Mouse (Mus musculus) right cerebral cortex, postnatal 14 days (tissue): Measurements from ENCODE around the gene Vps13d.

Experiments used
- DNase-seq: peaks from one replicate; pipeline ENCODE4 v3.0.0; 2022

The Vps13d gene

DNA sequence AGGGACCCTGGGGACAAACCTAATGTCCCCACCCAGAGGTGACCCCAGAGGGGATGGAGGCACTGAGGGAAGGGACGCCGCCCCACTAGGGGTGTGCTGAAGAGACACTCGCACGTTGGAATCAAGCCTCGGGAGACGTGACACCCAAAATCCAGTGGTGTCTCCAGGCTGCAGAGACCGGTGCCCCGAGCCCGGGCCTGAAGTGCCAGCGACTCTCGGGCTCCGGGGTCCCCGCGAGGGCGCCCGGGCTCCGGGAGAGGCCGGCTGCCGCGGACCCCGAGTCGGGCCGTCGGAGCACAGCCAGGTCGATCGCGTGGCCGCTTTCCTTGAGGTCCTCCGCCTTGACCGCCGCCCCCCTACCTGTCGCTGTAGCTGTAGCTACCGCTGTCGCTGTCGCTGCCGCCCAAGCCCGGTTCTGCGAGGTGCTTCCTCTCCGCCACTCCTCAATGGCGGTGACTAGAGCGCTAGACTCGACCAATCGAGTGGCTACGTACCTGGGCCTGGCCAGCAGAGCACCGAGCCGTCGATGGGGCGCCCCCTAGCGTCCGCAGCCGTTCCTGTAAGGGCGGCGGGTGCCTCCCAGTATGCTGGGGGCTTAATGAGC lies at the start of gene Vps13d:
Gene Vps13d, minus strand, starts transcription at position 447 of the 604 bp plus-strand sequence.
- DNase-seq: peak; percentile 96

DNA sequence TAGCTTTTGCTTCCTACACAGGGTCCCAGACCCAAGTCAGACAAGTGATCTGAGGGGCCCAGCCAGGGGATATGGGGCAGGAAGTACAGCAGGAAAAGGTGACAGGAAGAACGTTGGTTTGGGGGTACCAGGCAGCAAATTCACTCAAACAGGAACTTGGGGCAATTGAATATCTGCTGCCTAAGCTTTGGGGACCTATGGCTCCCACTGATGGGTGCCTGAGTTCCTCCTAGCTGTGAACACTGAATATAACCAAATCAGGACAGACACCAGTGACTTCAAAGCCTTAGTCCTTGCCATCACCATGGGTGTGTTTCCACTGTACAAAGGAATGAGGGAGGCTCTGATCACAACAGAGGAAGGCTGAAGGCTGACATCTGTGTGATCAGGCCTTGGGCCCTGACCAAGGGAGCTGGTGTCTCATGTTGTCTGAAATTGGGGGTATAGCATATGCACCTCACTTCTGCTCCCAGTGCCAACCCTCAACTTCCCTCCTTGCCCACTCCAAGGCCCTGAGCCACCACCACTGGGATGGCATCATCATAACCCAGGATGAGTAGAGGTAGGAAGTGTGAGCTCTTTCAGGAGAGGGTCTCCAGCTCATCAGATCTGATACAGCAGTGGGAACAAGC lies 48.0 kb upstream of the Vps13d start:
- no peak for DNase-seq

DNA sequence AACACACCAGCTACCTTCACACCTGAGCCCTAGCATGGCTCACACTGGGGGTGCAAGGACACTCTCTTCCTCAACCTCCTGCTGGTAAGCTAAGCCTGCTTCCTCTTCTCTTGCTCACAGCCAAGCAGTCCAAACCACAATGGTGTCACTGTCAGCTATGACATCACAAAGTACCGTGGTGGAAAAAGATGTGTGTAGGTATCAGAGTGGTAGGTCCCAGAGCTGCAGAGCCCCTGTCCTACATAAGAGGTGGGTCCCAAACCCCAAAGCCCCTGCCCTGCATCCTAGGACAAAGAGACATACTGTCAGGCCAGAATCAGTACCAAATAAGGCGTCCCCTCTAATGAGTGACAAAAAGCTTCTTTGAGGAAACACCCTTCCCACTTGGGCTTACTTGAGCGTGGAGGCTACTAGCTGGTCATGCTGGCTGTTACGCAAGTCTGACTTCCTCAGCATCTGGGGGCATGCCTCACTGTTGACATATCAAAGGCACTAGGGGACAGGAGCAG lies 46.0 kb upstream of the Vps13d start:
- DNase-seq: no peak

DNA sequence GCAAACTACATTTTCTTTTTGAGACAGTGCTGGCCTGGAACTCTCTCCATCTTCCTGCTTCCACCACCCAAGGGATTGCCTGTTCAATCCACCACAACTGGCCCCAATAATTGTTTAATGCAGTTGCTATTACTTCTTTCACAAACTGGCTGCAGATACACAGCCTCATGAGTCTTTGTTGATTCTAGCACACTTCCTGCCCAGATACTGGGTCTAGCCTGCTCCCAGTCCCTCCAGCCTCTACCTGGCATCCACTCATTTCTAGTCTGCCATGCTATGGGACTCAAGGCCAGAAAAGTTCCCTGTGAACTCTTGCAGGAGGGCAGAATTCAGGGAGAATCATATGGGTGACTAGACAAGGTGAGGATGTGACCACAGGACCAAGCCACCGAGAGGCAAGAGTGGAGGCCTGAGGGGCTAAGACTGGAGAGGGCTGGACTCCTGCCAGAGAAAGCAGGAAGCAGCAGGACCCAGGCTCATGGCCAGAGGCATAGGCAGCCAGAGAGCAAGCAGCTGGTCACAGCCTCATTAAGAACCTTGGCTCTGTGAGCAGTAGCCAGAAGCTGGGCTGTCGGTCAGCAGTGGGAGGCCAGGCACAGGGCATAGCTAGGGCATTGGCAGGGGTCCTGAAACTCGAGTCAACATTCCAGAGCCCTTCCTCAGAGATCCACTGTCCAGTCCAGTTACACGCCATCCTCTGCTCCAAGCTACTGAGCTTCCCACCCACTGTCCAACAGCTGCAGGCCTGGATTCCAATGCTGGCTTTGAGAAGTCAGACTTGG lies 44.4 kb upstream of the Vps13d start:
- DNase-seq: peak; percentile 49

DNA sequence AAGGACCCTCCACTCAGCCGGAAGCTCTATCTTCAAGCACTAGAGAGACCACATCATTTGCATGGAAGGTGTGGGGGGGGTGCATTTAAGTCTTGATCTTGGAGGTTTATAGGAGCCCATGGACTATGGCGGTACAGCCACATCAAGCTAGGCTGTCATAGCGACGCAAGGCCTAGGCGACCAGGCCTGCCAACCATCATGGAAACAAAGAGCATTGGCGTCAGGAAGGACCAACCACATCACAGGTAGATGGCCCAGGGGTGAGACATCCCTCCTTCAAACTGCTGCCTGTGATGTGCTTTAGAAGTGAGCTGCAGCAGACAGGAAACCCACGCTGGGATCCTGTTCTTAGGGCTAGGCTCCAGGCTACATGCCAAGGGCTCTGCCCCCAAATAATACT lies 41.2 kb upstream of the Vps13d start:
- no peak for DNase-seq

DNA sequence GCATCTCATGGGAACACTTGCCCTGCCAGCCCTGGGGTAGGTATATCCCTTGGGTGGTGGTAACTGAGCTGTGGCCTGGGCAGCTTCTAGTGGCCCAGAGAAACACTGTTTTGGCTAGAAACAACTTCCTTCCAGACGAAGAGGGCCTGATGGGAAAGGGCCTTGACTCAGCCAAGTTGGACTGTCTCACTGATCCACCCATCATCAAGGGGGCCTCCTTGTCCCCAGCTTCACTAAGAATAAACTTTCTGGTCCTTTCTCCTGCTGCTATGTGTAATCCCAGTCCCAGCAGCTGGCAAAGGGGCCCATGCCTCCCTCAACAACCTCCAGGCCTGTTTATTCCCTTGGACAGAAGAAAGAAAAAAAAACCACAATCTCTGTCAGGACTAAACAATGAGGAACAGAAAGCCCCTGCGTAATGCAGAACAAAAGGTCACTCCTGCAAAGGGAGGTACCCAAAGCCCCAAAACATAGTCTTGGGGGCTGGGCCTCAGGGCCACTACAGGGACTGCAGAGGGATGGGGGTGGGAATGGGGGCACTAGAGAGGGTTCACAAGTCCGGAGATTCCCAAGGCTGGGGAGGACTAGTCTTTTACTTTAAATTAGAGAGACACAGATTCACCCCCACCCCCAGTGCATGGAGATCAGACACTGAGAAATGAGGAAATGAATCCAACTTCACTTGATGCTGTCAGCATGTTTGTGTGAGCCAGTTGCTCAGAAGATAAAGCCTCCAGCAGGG lies 38.9 kb upstream of the Vps13d start:
- no peak for DNase-seq

DNA sequence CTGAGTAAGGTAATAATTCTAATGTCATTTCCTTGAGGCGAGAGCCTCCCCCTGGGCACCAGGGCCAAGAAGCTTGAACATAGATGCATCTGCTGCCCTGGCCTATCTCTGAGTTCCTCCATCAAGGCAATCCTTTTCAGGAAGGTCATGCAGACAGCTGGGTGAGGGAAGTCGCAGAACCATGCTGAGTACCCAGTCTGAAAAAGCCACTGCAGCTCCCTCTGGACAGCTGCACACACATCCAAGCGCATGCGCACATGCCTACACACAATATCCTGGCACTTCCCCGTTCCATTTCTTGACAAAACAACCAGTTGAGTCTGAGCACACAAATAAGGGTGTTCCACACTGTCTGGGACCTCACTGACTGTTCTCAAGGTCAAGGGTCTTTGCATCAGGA lies 36.9 kb upstream of the Vps13d start:
- DNase-seq: no peak

DNA sequence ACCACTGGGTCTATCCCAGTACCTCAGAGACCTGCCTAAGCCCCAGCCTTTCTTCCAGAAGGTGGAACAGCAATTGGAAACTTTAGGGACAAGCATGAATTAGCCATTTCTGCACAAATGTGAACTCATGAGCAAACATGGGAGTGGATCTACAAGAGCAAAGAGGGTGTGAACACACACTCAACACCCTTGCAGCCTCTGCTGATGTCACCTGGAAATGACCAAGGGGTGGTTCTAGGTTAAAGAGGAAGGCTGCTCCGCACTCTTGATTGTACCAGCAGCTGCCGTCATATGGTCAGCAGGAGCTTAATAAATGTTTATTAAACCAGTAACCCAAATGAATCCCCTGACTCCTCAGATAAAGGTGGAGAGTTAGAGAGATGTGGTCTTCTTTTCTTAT lies 35.8 kb upstream of the Vps13d start:
- DNase-seq: no peak

DNA sequence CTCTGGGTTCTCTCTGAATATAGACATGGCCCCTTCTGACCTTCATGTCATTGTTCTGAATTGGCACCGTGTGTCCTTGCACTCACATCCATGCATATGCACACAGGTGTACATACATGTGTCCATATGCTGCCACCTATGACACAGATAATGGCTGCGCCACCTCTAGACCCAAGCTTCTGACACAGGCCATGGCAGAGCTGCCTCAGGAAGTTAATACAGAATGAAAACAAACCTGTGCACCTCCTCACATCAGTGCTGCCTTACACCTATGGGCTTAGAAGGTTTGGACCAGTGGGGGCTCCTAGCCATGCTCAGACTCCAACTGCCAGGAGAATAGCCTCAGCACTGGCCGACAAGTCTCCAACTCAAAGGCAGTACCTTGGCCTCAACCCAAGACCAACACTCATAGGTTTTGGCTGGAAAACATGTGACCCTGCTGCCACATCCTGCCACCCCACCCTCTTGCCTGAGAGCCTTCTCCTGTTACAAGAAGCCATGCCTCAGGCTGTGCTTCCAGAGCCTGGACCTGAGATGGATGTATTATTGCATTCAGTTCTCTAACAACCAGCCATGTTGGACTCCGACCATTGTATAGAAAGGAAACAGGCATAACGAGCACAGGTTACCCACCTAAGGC lies 34.8 kb upstream of the Vps13d start:
- DNase-seq: no peak

DNA sequence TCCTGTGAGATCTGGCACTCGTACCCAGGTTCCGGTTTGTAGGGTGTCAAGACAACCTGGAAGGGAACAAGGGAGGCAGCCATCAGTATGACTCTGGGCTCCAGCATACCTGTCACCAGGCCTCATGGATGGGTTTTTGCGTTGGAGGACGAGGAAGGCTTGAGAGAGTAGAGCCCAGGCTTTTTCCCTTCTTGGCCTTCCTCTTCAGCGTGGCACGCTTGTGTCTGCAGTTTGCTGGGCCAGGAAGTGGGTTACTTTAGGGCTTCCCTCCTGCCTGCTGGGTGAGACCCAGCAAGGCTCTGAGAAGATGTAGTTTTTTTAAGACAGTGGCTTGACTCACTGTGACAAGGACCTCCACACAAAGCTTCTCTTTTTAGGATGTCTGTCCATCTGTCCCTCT lies 34.2 kb upstream of the Vps13d start:
- no peak for DNase-seq

DNA sequence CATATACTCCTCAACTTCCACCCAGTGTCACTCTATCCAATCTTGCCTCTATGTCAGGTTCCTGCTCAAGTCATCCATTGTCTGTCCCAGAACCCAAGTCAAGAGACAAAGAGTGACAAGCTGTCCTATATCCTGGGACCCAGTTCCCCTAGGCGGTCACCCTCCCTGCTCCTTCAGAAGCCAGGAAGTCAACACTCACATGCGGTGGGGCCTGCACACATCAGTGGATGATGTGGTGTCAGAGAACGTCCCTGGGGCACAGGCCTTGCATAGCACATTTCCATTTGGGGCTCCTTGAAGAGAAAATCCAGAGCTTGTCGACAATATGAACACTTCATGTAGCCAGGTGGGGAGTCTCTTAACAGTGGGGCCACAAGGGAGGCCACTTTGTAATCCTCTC lies 29.8 kb upstream of the Vps13d start:
- DNase-seq: no peak

DNA sequence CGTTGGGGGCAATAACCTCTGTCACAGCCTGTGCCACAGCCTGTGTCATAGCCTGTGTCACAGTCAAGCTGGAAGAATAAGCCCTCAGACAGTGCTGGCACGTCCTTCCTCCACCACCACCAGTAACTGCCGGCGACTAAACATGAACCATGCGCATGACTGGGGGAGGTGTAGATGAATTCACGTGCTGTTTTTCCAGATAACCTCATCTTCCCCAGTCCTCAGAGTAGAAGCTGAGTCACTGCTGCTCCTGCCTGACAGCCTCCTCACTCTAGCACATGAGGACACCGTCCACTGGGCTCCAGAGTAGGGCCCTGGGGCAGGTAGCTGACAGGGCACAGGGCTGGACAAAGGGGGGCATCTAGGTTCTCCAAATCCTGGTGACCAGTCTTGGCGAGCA lies 27.3 kb upstream of the Vps13d start:
- DNase-seq: no peak

DNA sequence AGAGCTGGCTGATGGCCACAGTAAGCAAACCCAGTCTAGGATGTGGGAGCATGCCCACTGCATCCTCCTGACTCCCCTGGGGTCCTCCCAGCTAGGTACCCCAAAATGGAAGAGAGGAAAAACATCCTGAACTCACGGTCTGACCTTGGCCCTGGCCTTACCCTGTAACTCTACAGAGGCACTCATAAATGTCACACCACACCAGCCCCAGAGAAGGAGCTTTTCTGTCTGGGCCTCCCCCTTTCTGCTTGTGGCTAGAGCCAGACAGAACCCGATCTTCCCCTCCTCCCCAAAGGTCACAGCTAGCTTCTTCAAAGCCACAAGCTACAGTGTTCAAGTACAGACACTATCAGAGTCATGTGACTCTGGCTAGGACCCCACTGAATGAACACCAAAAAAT lies 26.6 kb upstream of the Vps13d start:
- no peak for DNase-seq

DNA sequence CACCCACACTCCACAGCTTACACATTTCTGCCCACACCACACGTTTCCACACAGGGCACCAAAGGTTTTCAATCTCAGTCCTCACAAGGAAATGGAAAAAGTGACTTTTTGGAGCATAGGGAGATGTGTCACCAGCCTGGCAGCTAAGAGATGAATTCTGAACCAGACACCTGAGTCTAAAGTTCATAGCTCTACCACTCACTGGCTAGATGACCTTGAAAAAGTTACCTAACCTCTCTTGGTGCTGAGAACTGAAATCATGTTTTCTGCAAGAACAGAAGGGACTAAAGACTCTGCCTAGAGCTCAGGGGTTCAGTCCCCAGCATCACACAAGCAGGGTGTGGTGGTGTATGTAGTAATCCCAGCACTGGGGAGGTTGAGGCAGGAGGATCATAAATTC lies 25.2 kb upstream of the Vps13d start:
- DNase-seq: no peak

DNA sequence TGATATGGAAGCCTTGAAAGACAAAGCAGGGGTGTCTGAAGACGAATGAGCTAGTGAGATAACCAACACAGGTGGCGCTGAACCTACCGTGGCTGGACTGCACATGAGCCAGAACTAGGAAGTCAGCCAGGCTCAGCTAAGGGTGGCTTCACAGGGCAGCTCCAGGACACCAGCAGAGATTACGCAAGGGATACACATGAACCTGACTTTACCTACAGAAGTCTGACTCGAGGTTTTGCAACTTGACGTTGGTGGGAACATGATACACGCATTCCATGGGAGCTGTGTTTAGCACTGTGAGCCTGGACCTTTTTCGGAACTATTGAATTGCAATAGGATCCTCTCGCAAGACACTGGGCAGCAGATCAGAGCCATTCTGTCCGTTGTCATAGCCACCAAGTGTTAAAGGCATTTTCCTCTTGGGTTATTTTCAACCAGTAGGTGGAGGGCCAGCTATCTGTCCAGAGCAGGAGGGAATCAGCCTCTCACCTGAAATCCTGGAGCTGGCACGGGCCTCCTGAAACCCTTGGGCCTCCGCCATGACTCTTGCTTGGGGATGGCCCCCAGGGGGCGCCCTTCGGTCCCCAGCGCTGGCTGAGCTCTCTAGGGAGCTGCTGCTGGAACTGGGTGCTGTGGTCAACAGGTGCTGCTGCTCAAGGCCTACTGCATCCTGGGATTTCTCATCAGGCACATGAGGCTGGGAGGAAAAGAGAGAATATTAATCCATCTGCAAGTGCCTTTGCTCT lies 24.6 kb upstream of the Vps13d start:
- peak; percentile 45 for DNase-seq

DNA sequence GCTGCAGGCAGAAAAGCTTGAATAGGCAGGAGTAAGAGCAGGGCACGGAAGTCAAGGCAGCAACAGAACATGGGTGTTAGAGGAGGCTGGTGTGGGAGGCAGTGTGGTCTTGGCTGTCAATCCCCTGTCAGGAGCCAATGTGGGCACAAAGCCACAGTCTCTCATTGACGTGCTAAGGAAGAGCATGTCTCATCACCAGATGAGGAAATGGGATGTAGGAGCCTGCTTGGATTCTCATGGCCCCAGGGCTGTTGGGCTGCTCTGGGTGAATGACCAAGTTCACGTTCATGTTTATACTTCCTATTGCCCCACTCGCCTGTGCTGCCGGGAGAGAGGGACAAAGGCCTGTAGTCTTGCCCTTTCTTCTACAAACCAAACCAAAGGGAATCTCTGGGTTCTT lies 23.0 kb upstream of the Vps13d start:
- DNase-seq: no peak

DNA sequence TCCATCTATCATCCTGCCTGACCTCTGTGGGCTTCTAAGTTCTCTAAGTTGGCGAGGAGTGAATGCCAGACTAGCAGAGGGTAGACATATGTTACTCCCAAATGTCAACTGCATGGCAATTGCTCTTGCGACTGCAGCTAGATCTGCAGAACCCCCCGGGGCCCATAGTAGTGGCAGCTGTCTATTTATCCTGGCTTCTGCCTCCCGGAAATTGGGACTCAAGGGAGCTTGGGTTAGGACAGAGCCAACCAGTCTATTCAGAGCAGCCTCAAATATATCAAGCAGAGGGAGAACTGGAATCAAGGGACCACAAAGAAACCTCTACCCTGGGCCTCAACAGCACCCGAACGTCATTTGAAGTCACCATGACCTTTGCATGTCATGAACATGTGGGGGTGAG lies 22.2 kb upstream of the Vps13d start:
- no peak for DNase-seq

DNA sequence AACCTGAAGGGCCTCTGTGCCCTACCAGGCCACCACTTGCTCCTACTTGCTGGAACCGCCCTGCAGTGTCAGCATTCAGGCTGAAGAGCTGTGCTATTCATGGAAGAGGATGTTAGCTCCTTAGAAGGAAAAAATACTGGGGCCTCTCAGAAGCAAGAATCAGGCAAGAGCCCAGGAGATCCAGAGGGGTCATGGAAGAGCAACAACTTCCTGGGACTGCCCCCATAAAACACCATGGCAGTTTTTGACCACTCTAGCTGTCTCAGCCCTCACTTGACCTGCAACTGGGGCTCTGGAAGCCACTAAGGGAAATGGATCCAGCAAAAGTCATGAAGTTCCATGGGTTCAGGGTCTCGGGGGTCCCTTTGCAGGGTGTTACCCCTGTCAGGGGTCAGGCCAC lies 20.6 kb upstream of the Vps13d start:
- DNase-seq: no peak

DNA sequence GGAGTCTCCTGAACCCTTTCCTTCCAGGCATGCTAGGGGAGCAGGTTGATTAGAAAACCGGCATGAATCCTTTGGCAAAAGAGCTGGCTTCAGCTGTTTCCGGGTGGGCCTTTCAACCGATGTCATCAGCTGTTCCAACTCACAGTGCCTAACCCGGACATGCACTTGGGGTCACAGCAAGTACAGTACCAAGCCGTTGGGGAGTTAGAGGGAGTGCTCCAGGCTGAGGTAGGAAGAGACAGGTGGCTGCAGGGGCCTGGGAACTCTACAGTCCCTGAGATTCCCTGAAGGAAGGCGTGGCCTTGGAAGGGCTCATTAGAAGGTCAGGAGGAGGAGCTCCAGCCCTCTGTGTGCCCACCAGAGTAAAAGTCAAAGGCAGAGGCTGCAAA lies 20.0 kb upstream of the Vps13d start:
- no peak for DNase-seq

DNA sequence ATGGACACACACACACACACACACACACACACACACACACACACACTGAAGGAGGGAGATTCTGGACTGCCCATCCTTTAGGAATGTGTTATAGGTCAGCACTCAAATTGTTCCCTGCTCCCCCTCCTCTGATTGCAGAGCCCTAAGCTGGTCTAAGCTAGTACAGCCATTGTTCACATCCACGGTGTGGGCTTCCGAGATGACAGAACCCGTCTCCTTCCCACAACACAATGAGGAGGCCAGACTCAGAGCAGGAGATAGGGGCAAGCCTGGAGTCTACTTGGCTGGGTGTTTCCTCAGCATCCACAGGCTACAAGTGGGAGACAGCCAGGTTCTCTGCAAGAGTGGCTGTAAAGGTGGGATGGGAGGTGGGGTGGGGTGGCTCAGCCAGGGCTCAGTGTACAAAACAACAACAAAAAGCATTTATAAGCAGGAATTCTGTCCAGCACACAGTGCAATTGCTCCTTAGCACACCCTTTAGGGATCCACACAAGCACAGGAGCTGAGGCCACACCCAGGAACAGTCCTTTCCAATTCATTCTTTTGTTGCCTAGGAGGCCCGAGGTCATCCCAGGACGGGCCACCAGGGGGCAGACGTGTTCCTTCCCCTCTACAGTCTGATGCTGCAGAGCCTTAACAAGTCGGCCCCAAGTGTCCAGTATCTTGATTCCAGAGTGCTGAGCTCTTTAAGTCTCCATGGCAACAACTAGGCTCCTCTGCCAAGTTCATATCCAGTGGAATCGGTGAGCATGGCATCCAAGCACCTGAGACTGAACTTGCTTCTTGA lies 19.4 kb upstream of the Vps13d start:
- peak; percentile 92 for DNase-seq

DNA sequence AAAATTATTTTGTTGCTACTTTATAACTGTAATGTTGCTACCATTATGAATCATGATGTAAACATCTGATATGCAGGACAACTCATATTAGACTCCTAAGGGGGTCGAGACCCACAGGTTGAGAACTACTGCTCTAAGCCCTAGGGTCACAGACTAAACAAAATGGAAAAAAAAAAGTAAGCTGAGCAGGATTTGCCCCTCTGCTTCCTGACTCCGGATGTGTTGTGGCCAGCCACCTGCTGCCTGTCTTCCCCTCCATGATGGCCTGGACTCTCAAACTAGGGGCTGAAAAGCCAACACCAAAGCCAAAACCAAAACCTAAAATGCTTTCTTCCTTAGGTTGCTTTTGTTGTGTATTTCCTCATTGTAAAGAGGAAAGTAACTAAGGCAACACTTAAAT lies 16.3 kb upstream of the Vps13d start:
- no peak for DNase-seq
